Mouse (Mus musculus) cortical plate, adult 2 months (tissue): ENCODE results near the gene Nfe2l1.

Source experiments
- CTCF ChIP-seq: fragments of 200-500 bp; IDR thresholded peaks from 2 replicates; pipeline ENCODE4 v1.5.1; 2011; ENCODE audit warnings: mild to moderate bottlenecking, control low read depth, low read length; ENCODE audit not compliant: insufficient read depth; ENCODE audit errors: extremely low read depth
- POLR2A ChIP-seq: fragments of 200-500 bp; IDR thresholded peaks from 2 replicates; pipeline ENCODE4 v1.6.1; 2011; ENCODE audit warnings: mild to moderate bottlenecking, low read length, control low read depth; ENCODE audit not compliant: insufficient read depth; ENCODE audit errors: extremely low read depth

DNA sequence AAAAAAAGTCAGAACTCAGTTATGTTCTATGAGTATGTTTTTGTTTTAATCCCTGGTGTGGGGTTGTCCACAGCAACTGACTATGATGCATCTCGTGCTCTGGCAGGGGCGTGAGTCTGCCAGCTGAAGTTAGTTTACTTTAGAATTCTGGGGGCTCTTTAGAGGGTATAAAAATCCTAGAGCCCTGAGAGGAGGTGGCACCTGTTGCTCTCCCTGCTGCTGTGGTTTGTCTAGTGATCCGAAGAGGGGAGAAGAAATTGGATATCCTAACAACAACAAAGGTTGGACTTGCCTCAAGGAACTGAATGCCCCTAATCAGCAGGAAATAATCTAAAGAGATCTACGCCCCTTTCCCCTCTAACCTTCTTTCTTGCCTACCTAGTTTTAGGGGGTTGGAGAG, 8.6 kb upstream of the Nfe2l1 start:
- TF ChIP-seq CTCF (no peak), POLR2A (no peak)
